Mouse (Mus musculus) brain, embryonic 14.5 days (tissue): Measurements from ENCODE around the gene D130052B06Rik.

Source experiments
- CTCF ChIP-seq: fragments of 200-500 bp; IDR thresholded peaks from 2 replicates; pipeline ENCODE4 v1.5.1; 2012; ENCODE audit warnings: inconsistent platforms, mild to moderate bottlenecking, moderate library complexity, borderline replicate concordance; ENCODE audit not compliant: insufficient read depth, insufficient read length; ENCODE audit errors: extremely low read depth
- POLR2A ChIP-seq: fragments of 200-500 bp; IDR thresholded peaks from 2 replicates; pipeline ENCODE4 v1.6.1; 2012; ENCODE audit warnings: mild to moderate bottlenecking, inconsistent platforms, borderline replicate concordance; ENCODE audit not compliant: poor library complexity, insufficient read depth, insufficient read length, severe bottlenecking; ENCODE audit errors: extremely low read depth

DNA sequence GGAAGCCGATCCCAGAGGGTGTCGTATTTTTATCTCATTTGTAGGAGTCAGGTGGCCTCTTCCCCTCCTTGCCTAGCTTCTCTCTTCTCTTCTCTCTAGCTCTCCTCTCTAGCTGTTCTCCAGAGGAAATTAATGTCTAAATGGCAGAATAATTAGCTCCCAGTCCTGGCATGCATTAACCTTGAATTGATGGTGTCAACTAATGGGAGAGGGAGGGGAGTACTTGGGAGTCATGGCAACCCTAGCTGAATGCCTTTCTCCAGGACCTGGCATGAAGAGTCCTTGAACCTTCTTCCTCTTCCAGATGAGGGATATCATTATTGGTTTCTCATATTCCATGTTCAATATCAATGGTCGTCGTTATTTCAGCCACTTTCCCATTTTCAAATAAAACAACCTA, 2.4 kb upstream of the D130052B06Rik start:
- TF ChIP-seq CTCF (no peak), POLR2A (no peak)
